Mouse (Mus musculus) forebrain, embryonic 10.5 days (tissue): ENCODE data around the gene Prpf40a. TPM values are rescaled to one million over a fixed set of nuclear protein-coding genes. Genes with fewer than 3 reads are reported as not detected.

ENCODE experiments used
- DNase-seq: peaks from one replicate; pipeline ENCODE4 v3.0.0-alpha.2; 2017; ENCODE audit warnings: low spot score; ENCODE audit errors: extremely low spot score
- H3K27ac ChIP-seq: fragments of 300-500 bp; sonication (generic); 2 replicates; pipeline ENCODE4 v1.5.1; 2016; ENCODE audit warnings: mild to moderate bottlenecking
- H3K27me3 ChIP-seq: fragments of 300-500 bp; sonication (generic); 2 replicates; pipeline ENCODE4 v1.6.1; 2016; ENCODE audit warnings: mild to moderate bottlenecking; ENCODE audit not compliant: poor library complexity, severe bottlenecking
- H3K36me3 ChIP-seq: fragments of 300-500 bp; sonication (generic); replicated peaks from 2 replicates; pipeline ENCODE4 v1.6.1; 2016; ENCODE audit warnings: mild to moderate bottlenecking, moderate library complexity
- H3K4me1 ChIP-seq: fragments of 300-500 bp; sonication (generic); 2 replicates; pipeline ENCODE4 v1.6.1; 2016
- H3K4me3 ChIP-seq: fragments of 300-500 bp; sonication (generic); 2 replicates; pipeline ENCODE4 v1.5.1; 2016; ENCODE audit warnings: mild to moderate bottlenecking, moderate library complexity
- H3K9me3 ChIP-seq: fragments of 300-500 bp; sonication (generic); 2 replicates; pipeline ENCODE4 v1.6.1; 2016; ENCODE audit warnings: mild to moderate bottlenecking, moderate library complexity
- WGBS: fragments of 180-500 bp; shearing (Covaris S2); methylation state at CpG from one replicate; pipeline ENCODE4 v1.1.7; 2016; 5-methylcytosine and 5-hydroxymethylcytosine counted together
- polyA plus RNA-seq: library from polyadenylated mRNA; unstranded; fragments of >200 nt; fragmentation: Nextera tagmentation; extraction: Ambion mirVana; gene quantifications from 2 replicates; pipeline ENCODE4 v1.2.1, GENCODE M21; 2016

Gene Prpf40a
- 202 and 213 TPM in 2 replicates for polyA plus RNA-seq

GRCm38 (mm10) chr2:53190684-53191511 lies at the start of gene Prpf40a:
Gene Prpf40a (minus strand): TSS chr2:53191284.
- Histone ChIP-seq H3K4me3 (peak within 1 kb of the TSS; percentile 74), H3K27ac (peak within 1 kb of the TSS; percentile 97), H3K9me3 (no peaks in the 10 kb centered on the region), H3K36me3 (peaks cover 62% of the 10 kb centered on the region), H3K4me1 (peaks cover 28% of the 10 kb centered on the region), H3K27me3 (no peaks in the 10 kb centered on the region)
- DNase-seq, result peak; percentile 100
- under 1% methylated on average over 52 of the region's 53 CpGs for WGBS

GRCm38 (mm10) chr2:53222242-53222641 lies 31.2 kb upstream of the Prpf40a start:
- H3K4me3 ChIP-seq, result no peak overlapping the region
- H3K27me3 ChIP-seq, result no peaks in the 10 kb centered on the region
- peaks cover 62% of the 10 kb centered on the region for H3K36me3 ChIP-seq
- WGBS, result 88% methylated on average over 5 of the region's 5 CpGs
- H3K27ac ChIP-seq, result no peak overlapping the region
- H3K9me3 ChIP-seq, result peaks cover 5% of the 10 kb centered on the region; the same call in 1 of the 2 replicates
- no peak for DNase-seq
- no peaks in the 10 kb centered on the region for H3K4me1 ChIP-seq

GRCm38 (mm10) chr2:53213493-53213892 lies 22.4 kb upstream of the Prpf40a start:
- WGBS, result 89% methylated on average over 1 of the region's 1 CpGs
- H3K36me3 ChIP-seq, result peaks cover 100% of the 10 kb centered on the region
- H3K27me3 ChIP-seq, result no peaks in the 10 kb centered on the region
- no peak overlapping the region for H3K4me3 ChIP-seq
- no peaks in the 10 kb centered on the region for H3K4me1 ChIP-seq
- H3K9me3 ChIP-seq, result no peaks in the 10 kb centered on the region; the same call in 1 of the 2 replicates
- no peak for DNase-seq
- H3K27ac ChIP-seq, result no peak overlapping the region

- DNase-seq, result no peak
- Histone ChIP-seq H3K9me3 (no peaks in the 10 kb centered on the region; the same call in 1 of the 2 replicates), H3K36me3 (peaks cover 80% of the 10 kb centered on the region), H3K27me3 (no peaks in the 10 kb centered on the region), H3K4me1 (no peaks in the 10 kb centered on the region), H3K27ac (no peak overlapping the region), H3K4me3 (no peak overlapping the region)
Observed at GRCm38 (mm10) chr2:53206749-53207148, 15.7 kb upstream of the Prpf40a start.

- no peak for DNase-seq
- peaks cover 80% of the 10 kb centered on the region for H3K36me3 ChIP-seq
- H3K4me3 ChIP-seq, result no peak overlapping the region
- H3K4me1 ChIP-seq, result no peaks in the 10 kb centered on the region
- no peak overlapping the region for H3K27ac ChIP-seq
- H3K27me3 ChIP-seq, result no peaks in the 10 kb centered on the region
- no peaks in the 10 kb centered on the region for H3K9me3 ChIP-seq
- 86% methylated on average over 5 of the region's 5 CpGs for WGBS
Observed at GRCm38 (mm10) chr2:53204373-53205274, 13.5 kb upstream of the Prpf40a start.

GRCm38 (mm10) chr2:53200164-53200885 lies 9.2 kb upstream of the Prpf40a start:
- no peak overlapping the region for H3K27ac ChIP-seq
- no peaks in the 10 kb centered on the region for H3K27me3 ChIP-seq
- no peaks in the 10 kb centered on the region for H3K9me3 ChIP-seq
- H3K4me1 ChIP-seq, result no peaks in the 10 kb centered on the region
- no peak overlapping the region for H3K4me3 ChIP-seq
- DNase-seq, result no peak
- 90% methylated on average over 4 of the region's 4 CpGs for WGBS
- peaks cover 81% of the 10 kb centered on the region for H3K36me3 ChIP-seq

GRCm38 (mm10) chr2:53199203-53199602 lies 8.1 kb upstream of the Prpf40a start:
- Histone ChIP-seq H3K4me3 (no peak overlapping the region), H3K27ac (no peak overlapping the region), H3K36me3 (peaks cover 89% of the 10 kb centered on the region), H3K9me3 (no peaks in the 10 kb centered on the region), H3K4me1 (peaks cover 3% of the 10 kb centered on the region; the same call in 1 of the 2 replicates), H3K27me3 (no peaks in the 10 kb centered on the region)
- WGBS, result 95% methylated on average over 1 of the region's 1 CpGs
- no peak for DNase-seq

- H3K36me3 ChIP-seq, result peaks cover 76% of the 10 kb centered on the region
- peaks cover 15% of the 10 kb centered on the region for H3K4me1 ChIP-seq
Observed at GRCm38 (mm10) chr2:53196431-53196830, 5.3 kb upstream of the Prpf40a start.

GRCm38 (mm10) chr2:53192386-53192785 lies 1.3 kb upstream of the Prpf40a start:
- H3K9me3 ChIP-seq, result no peaks in the 10 kb centered on the region
- peaks cover 28% of the 10 kb centered on the region for H3K4me1 ChIP-seq
- peak overlapping the region; percentile 97 for H3K27ac ChIP-seq
- H3K4me3 ChIP-seq, result peak overlapping the region; percentile 74
- WGBS, result under 1% methylated on average over 20 of the region's 20 CpGs
- no peaks in the 10 kb centered on the region for H3K27me3 ChIP-seq
- no peak for DNase-seq
- peaks cover 62% of the 10 kb centered on the region for H3K36me3 ChIP-seq

More at GRCm38 (mm10) chr2:53196431-53196830, 5.3 kb upstream of the Prpf40a start:
- Histone ChIP-seq H3K27ac (no peak overlapping the region), H3K4me3 (no peak overlapping the region), H3K27me3 (no peaks in the 10 kb centered on the region), H3K9me3 (no peaks in the 10 kb centered on the region)
- 94% methylated on average over 10 of the region's 10 CpGs for WGBS
- DNase-seq, result no peak

GRCm38 (mm10) chr2:53191523-53192220 lies 588 bp upstream of the Prpf40a start, which contains the start of gene Arl6ip6:
Gene Arl6ip6 (plus strand): TSS chr2:53191726.
- no peaks in the 10 kb centered on the region for H3K27me3 ChIP-seq
- peak within 1 kb of the TSS; percentile 74 for H3K4me3 ChIP-seq
- peaks cover 28% of the 10 kb centered on the region for H3K4me1 ChIP-seq
- DNase-seq, result peak; percentile 98
- H3K36me3 ChIP-seq, result peaks cover 62% of the 10 kb centered on the region
- peak within 1 kb of the TSS; percentile 97 for H3K27ac ChIP-seq
- H3K9me3 ChIP-seq, result no peaks in the 10 kb centered on the region
- WGBS, result under 1% methylated on average over 82 of the region's 82 CpGs

- Histone ChIP-seq H3K4me3 (peak overlapping the region; percentile 74), H3K27ac (peak overlapping the region; percentile 97; the same call in 1 of the 2 replicates), H3K27me3 (no peaks in the 10 kb centered on the region), H3K36me3 (peaks cover 62% of the 10 kb centered on the region), H3K4me1 (peaks cover 28% of the 10 kb centered on the region), H3K9me3 (no peaks in the 10 kb centered on the region)
- WGBS, result 78% methylated on average over 3 of the region's 3 CpGs
- DNase-seq, result no peak
Observed at GRCm38 (mm10) chr2:53189811-53190210, 1.3 kb downstream of the Prpf40a start.

GRCm38 (mm10) chr2:53179876-53180275 lies 11.2 kb downstream of the Prpf40a start:
- no peaks in the 10 kb centered on the region for H3K27me3 ChIP-seq
- no peak overlapping the region for H3K4me3 ChIP-seq
- H3K4me1 ChIP-seq, result no peaks in the 10 kb centered on the region
- H3K9me3 ChIP-seq, result no peaks in the 10 kb centered on the region; the same call in 1 of the 2 replicates
- no peak for DNase-seq
- H3K36me3 ChIP-seq, result peaks cover 55% of the 10 kb centered on the region
- no peak overlapping the region for H3K27ac ChIP-seq
